Mouse (Mus musculus) cerebellum, adult (tissue): ENCODE data around the gene Reep3.

Source experiments
- ATAC-seq: cut with Nextera tagmentation; 2 replicates; pipeline ENCODE4 v1.9.2; 2017; ENCODE audit warnings: mild to moderate bottlenecking, moderate library complexity, mixed read lengths; ENCODE audit not compliant: insufficient number of reproducible peaks, low FRiP score, low TSS enrichment

The Reep3 gene

DNA sequence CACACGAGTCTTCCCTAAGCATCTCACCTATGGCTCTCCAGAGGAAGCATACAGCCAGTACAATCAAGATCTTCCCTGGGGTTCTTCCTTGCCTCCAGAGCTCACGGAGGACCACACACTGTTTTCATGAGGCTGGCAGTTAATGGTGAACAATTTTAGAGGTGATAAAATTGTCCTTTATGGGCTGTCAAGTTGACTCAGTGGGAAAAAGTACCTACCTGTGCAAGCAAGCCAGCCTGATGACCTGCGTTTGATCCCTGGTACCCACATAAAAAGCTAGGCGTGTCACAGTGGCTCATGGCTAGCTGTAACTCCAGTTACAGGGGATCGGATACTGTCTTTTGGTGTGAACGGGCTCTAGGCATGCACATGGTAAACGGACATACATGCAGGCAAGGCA, 10.8 kb downstream of the Reep3 start:
- no peak for ATAC-seq

DNA sequence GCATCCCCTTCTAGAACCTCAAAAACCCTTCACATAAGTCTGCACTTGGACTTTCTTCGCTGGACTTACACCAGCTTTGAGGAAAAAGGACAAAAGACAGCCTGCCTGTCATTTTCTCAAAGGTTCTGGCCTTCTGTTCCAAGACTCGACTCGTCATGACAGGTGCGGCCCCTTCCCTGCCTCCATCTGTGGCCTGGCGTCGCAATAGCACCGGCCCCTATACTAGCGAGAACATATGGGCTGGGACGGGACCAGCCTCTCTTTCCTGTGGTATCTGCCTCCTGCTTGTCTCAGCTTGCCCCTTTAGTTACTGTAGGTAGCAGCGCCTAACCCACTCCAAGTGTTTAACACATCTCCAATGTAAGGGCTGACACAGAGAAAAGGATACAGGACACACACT, 11.6 kb downstream of the Reep3 start:
- ATAC-seq, result peak; percentile 79

DNA sequence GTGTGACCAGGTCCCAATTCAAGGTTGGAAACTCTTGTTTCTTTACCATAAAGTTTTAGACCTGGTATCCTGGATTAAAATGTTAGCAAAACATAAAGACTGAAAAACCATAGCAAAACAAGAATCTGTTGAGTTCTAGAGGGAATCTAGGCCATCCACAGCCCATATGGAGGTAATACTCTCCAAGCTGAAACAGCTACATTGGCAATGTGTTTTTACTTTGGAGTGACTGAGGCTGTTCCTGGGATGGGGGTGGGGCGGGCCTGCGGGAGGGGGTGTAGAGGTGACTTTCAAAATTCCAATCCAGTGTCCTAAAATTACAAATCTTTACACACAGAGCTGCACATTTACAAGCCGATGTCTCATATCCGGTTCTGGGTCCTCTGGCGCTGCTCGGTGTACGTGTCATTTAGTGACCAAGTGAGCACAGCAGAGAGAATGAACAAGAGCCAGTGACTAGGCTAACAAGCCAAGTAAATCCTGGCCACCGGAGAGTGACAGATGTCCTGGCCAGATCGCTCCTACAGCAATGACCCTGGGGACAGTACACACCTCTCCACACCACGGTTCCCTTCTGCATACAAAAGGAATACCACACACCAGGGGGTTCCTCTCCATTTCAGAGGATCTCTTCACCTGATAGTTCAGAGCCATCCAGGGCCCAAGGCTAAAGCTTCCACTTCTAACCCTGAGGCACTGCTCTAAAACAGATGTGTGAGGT, 13.1 kb downstream of the Reep3 start:
- ATAC-seq, result peak; percentile 89

DNA sequence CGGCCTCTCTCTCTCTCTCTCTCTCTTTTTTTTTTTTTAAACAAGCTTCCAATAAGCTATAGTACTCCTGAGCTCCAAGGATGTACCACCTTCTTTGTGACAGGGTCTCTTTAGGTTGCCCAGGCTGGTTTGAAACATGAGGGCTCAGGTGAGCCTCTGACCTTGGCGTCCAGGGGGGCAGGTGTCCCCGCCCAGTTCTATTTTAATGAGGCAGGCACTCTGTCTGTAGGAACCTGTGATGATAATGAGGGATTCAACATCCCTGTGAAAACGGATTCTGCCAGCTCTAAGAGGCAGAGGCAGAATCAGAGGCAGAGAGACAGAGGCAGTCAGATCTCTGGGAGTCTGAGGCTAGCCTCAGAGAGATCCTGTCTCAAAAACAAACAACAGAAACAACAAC, 14.2 kb downstream of the Reep3 start:
- no peak for ATAC-seq

DNA sequence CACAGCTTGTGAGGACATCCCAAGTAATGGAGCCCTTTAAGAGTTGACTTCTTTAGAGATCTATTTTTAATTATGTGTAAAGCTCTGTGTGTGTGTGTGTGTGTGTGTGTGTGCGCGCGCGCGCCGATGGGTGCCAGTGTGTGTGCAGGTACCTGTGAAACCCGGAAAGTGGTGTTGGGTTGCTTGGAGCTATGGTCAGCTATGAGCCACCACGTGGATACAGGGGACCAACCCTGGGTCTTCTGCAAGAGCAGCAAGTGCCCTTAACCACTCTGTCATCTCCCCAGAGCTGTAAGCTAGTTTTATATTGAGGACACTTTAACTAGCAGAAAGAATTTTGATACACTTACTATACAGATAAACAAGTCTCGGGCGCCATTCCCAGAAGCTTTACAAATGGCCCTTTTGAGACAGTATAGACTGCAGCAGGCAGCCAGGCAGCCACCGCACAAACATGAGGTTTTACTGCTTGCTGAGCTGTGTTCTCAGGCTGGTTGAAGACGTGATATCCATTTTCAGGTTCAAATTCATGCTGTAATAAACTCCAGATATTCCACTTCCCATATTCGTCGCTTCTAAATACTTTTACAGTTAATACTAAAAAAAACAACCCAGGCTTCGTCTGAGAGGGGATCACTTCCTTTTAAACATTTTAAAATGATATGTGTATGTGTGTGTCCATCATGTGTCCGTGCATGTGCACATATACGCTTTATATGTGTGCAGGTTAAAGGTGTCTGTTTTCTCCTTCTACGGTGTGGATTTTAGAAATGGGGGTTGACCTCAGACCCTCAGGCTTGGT, 15.3 kb downstream of the Reep3 start:
- no peak for ATAC-seq

DNA sequence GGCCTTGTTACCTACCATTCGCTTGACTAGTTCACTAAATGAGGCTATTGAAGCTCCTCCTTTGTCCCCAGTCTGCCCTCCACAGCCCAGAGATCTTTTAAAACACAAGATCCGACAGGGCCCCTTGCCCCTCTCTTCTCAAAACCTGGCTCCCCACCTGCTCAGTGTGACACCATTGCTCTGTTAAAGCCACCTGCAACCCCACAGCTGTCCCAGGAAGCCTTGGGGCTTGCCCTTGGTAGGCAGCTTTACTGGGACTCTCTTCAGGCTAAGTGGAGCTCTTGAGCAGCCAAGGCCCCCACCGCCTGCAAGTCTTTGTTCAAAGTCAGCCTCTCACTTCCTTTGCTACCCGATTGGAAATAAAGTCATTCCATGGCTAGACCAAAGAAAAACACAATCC, 17.7 kb downstream of the Reep3 start:
- no peak for ATAC-seq

DNA sequence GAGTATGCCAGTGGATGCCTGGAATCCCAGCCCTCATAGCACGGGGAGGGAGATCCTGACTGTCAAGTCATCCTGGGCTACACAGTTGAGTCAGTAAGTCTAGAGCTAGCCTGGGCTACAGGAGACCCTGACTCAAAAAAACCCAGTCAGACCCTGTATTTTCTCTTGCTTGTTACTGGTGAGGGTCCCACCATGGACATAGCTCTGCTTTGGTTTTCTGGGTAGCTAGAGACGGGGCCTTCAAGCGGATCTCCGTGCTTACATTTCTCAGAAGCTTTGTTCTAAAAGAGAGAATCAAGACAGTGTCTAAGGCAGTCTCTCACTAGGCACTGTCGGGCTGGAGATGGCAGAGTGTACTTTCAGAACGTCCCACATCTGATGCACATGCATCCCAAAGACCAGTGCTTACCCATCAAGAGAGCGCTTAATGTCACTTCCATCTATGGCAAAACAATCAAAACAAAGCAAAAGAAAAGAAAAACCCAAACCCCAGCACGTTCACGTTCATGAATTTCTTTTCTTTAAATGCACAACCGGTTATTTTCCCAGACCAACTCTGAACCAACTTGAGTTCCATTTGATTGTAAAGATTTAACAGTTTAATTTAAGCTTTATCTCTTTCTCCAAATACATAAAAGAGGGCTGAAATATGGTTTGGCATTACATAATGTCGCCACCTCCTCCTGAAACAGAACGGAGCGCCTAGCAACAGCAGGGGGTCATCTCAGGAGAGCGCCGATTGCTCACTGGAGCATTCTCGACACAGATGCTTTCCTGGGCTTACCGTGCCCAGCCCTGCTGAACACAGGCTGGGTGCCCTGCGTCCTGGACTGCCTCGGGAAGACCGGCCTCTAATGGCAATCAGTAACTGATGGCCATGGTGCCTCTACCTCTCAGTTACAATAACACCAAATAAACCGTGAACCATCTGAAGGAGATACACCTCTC, 20.5 kb downstream of the Reep3 start:
- peak; percentile 89 for ATAC-seq

DNA sequence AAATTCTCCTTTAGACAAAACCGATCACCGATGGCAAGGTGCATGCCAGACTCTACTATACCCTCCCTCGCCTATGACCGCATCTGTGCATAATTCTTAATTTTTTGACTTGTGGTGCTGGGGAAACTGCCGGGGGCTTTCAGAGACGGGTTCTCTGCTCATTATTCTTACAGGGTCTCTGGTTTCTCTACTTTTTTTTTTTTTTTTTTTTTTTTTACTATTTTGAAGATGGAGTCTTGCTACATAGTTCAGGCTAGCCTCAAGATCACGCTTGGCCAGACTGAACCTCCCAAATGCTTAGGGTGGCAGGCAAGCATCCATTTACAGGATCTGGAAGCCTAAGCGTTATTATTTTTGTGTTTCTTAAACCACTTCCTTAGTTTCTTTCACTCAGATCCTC, 23.2 kb downstream of the Reep3 start:
- ATAC-seq, result no peak

DNA sequence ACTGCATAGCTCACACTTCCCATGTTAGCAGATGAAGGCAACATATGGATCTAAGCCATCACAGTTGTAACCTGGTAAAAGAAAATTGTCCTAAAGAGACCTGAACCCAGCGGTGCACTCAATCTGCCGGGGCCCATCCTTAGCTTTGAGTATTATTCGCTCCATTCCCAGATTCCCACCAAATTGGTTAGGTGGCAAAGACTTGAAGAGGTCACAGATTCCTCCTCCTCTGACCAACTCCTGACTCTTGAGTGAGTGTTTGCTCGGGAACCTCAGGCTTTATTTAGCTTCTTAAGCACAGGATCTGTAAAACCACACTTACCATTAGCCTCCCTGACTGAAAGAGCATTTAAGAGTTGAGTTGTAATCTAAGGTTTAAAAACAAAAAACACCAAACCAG, 24.1 kb downstream of the Reep3 start:
- ATAC-seq, result no peak

DNA sequence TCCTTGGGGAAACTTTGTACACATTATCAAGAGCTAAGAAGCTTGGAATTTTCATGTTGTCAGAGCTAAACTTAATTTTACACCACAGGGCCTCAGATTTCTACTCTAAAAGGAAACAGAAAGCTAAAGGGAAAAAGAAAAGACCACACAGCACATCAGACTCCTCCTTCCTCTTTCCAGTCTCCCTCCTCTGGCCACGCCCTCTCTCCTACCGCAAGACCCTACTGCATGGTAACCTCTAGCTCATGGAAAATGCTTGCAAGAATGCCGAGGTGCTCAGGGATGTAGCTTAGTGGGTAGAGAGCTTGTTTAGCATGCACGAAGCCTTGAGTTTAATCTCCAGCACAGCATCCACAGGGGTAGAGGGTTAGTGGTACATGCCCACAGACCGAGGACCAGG, 24.9 kb downstream of the Reep3 start:
- ATAC-seq, result no peak

DNA sequence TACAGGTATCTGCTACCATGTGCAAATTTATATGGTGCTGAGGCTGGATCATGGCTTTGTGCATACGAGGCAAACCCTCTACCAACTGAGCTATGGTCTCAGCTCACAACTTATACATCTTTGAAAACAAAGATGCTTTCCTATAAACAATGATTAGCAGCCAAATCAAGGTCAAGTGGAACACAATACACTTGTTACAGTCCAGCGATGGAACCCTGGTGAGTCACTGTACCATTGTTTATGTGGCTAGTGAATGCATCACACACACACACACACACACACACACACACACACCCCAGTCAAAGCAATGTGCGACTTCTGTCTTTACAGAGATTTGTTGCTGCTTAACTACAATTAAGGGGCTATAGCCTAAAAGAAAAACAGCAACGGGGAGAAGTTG, 25.4 kb downstream of the Reep3 start:
- no peak for ATAC-seq

DNA sequence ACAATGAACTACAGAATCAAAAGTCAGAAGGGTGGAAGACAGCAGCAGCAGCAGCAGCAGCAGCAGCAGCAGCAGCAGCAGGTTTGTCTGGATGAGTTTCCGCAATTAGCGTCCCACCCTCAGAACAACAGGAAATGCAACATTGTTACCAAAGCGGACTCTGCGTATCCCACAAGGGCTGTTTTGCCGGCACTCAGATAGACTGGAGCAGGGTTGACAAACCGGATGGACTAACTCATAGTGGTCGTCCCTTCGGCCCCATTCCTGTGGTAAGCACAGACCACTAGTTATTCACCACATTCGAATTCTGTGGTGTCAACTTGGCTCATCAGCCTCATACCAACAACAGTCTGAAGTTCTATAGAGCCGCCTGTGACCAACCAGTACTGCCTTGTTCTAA, 27.7 kb downstream of the Reep3 start:
- ATAC-seq, result no peak

DNA sequence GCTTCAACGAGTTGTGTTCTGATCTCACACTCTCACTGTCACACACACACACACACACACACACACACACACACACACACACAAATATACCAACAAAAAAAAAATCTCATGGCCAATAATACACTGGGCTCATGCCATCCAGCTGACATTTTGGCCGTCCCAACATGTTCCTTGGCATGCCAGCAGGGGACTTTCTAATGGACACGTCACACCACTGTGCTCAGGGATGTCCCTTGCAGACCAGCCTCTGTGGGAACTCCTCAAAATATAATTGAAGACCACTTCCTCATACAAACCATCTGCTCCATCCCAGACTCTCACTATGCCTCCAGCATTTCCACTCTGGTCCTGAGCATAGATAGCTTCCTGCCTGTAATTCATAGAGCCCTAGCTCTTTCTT, 30.3 kb downstream of the Reep3 start:
- ATAC-seq, result no peak

DNA sequence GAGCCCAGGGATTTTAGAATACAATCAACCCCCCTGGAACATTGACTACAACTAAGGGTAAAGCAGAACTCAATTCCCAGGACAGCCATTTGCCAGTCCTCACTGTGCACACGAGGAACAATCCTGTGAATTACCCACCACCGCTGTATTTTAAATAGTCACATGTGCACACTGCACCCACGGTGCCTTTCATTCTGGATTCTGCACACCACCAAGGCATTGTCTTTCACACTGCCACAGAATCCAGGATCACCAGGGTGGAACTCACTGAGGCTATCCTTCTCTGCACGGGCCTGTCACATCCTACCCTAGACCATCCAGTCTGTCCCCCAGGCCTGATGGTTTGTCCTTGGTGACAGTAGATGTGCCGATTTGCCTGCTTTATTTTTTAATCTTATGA, 30.8 kb downstream of the Reep3 start:
- ATAC-seq, result no peak

DNA sequence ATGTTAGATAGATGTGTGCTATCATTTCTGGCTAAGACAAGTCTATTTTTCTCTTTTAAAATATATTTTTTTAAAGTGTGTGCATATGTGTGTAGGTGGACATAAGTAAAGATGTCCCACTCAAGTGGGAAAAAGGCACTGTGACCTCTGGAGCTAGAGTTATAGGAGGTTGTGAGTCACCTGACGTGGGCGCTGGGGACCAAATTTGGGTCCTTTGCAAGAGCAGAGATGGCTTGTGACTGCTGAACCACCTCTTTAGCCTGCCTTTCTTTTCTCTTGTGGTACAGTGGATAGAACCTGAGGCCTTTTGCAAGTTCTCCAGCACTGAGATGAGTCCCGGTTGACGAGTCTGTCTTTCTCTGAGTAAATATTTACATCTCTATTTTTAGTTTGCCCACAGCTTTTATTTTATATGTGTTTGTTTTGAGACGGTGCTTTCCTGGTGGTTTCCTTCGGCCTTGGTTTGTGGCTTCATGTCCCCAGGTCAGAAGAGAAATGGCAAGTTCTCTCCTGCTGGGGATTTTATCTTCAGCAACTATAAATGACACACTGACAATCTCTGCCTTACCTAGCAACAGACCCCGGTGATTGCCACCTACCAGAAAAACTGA, 31.4 kb downstream of the Reep3 start:
- ATAC-seq, result no peak

DNA sequence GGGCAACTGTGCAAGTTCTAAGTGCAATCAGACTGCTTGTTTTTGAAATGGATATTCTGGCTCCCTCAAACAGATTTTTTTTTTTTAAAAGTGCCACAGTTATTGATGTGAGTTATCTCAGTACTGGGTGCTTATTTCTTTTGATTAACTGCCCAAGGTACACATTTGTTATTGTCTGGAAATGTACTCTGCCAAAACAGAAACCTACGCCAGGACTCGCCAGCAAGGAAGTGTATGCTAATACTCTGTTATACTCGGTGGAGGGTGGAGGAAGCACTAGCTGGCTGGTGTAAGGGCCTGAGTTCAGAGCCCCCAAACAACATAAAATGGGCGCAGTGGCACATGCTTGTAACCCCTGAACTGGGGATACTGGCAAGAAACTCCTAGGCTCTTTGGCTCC, 34.9 kb downstream of the Reep3 start:
- ATAC-seq, result no peak

DNA sequence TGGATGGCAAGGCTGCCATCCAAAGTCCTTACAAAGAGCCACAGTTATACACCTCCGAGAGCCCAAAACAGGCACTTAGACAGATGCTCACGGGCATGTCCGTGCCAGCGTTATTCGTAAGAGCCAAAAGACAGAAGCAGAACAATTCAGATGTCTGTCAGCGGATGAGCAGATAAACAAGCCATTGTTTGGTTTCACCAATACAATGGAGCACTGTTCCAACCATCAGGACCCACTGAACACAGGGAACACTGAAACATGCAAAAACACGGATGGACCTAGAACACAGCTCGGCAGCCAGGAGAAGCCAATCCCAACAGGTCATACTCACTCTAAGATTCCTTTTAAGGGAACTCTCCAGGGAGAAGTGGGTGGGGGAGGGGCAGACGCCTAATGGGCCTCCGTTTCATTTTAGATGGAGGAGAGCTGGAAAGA, 35.4 kb downstream of the Reep3 start:
- ATAC-seq, result no peak

DNA sequence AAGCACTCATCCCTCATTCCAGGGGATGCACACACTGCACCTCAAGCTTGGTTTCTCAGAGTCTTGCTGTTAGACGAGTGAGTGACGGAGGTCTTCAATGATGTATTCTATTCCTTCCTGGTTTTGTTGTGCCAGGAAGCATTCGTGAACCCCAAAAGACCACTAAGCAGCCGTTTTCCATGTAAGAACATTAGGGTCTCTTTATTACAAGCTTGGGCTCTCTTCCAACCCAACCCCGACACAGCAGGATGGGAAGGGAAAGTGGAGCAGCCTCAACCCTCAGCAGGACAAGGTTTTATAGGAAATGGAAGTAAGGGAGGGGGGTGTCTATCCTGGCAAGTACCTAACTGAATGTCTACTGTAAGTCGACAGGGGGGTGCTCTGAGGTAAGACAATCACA, 38.0 kb downstream of the Reep3 start:
- no peak for ATAC-seq

DNA sequence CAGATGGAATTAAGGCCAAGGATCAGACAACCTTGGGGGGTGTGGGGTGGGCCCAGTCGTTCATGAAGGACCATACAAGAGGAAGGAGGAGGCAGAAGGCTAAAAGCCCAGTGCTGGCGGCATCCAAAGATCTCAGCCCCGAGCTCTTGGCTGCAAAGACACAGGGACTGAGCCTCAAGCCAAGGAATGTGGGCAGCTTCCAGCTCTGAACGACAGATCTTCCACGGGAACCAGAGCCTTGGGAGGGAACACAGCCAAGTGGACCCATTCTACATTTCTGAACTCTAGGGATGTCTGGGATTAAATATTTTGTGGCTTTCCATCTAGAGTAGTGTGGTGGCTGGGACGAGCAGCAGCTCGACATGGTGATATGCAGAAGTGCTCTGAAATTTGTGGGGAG, 38.4 kb downstream of the Reep3 start:
- peak; percentile 75 for ATAC-seq

DNA sequence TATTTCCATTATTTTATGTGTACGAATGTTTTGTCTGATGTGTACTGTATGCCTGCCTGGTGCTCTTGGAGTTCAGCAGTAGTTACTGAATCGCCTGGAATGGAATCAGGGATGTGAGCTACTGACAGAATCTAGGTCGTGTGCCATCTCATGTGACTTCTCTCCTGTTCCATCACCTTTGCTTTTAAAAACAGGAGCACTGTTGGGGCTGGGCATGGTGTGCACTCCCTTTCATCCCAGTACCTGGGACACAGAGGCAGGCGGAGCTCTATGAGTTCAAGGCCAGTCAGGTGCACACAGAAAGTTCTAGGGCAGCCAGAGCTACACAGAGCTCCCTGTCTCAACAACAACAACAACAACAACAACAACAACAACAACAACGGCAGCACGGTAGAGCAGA, 39.0 kb downstream of the Reep3 start:
- no peak for ATAC-seq

DNA sequence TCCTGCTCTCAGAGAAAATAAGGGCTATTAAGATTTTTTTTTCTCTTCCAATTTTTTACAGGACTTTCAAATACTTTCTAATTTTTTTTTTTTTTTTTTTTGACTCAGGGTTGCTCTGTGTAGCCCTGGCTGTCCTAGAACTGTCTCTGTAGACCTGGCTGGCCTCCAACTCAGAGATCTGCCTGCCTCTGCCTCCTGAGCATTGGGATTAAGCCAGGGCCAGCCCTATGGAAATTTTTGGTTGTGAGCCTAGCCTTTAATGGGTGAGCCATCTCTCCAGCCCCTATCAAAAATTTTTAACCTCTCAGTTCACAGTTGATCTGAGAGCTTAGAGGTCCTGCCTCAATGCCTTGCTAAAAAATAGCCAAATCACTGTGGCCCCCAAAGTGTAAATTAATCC, 39.5 kb downstream of the Reep3 start:
- ATAC-seq, result no peak
